Mouse (Mus musculus): ENCODE data around the gene Zbtb12.

- no peak for TF ChIP-seq POLR2A (IDR thresholded peaks at IDR 0.05; ENCODE audit: insufficient read length, low read depth)
- TF ChIP-seq POLR2AphosphoS2 (IDR thresholded peaks at IDR 0.05; ENCODE audit: insufficient read length, low read depth) = no peak
- no peak for TF ChIP-seq MYOD1 (IDR thresholded peaks at IDR 0.05; ENCODE audit: control insufficient read depth in 1 of 3, insufficient read length in 2 of 3, low read depth in 2 of 3)
- TF ChIP-seq E2F4 (IDR thresholded peaks at IDR 0.05; ENCODE audit: insufficient read depth) = no peak
Observed at GRCm38 (mm10) chr17:34937960-34938505, 58.8 kb downstream of the Zbtb12 start.
